Mouse (Mus musculus): ENCODE results near the gene Hist2h4. TPM values are rescaled to one million over a fixed set of nuclear protein-coding genes. Genes with fewer than 3 reads are reported as not detected.

Hist2h4 gene
- polyA plus RNA-seq (2012; ENCODE audit: insufficient read depth, insufficient read length, low replicate concordance, missing spikeins), result not detected in 2 replicates

- H3K4me3 ChIP-seq (ENCODE audit: insufficient read depth, low read depth, low read length), result peak within 1 kb of the TSS; percentile 86
- under 1% methylated on average over 40 of the region's 40 CpGs for WGBS
- no peak for TF ChIP-seq CTCF (IDR thresholded peaks at IDR 0.05; ENCODE audit: insufficient read depth, low read depth, low read length)
- peak; percentile 96 for TF ChIP-seq POLR2A (IDR thresholded peaks at IDR 0.05; ENCODE audit: insufficient read depth, low read depth, low read length)
- peaks cover 7% of the 10 kb centered on the region for H3K4me1 ChIP-seq (ENCODE audit: control insufficient read depth, insufficient read depth, low read length)
- H3K27ac ChIP-seq (ENCODE audit: insufficient read depth, low read depth, low read length), result peak within 1 kb of the TSS; percentile 97
These were observed at the start of gene Hist2h4 for GRCm38 (mm10) chr3:96262979-96263550. TSS of gene Hist2h4 (minus strand) at chr3:96263311.

GRCm38 (mm10) chr3:96312341-96313098 is 49.4 kb upstream of the Hist2h4 start:
- TF ChIP-seq POLR2A (IDR thresholded peaks at IDR 0.05; ENCODE audit: insufficient read depth, low read depth, low read length) (no peak), CTCF (IDR thresholded peaks at IDR 0.05; ENCODE audit: insufficient read depth, low read depth, low read length) (no peak)
- WGBS, result 60% methylated on average over 8 of the region's 8 CpGs

GRCm38 (mm10) chr3:96309441-96309840 is 46.3 kb upstream of the Hist2h4 start:
- 72% methylated on average over 3 of the region's 3 CpGs for WGBS
- TF ChIP-seq POLR2A (IDR thresholded peaks at IDR 0.05; ENCODE audit: insufficient read depth, low read depth, low read length) (no peak), CTCF (IDR thresholded peaks at IDR 0.05; ENCODE audit: insufficient read depth, low read depth, low read length) (no peak)
- no peak overlapping the region for H3K27ac ChIP-seq (ENCODE audit: insufficient read depth, low read depth, low read length)
- no peaks in the 10 kb centered on the region for H3K4me1 ChIP-seq (ENCODE audit: control insufficient read depth, insufficient read depth, low read length)
- no peak overlapping the region for H3K4me3 ChIP-seq (ENCODE audit: insufficient read depth, low read depth, low read length)

More at GRCm38 (mm10) chr3:96312341-96313098, 49.4 kb upstream of the Hist2h4 start:
- H3K27ac ChIP-seq (ENCODE audit: insufficient read depth, low read depth, low read length), result no peak overlapping the region
- H3K4me1 ChIP-seq (ENCODE audit: control insufficient read depth, insufficient read depth, low read length), result no peaks in the 10 kb centered on the region
- no peak overlapping the region for H3K4me3 ChIP-seq (ENCODE audit: insufficient read depth, low read depth, low read length)

GRCm38 (mm10) chr3:96306506-96306905 is 43.4 kb upstream of the Hist2h4 start:
- Histone ChIP-seq H3K4me3 (ENCODE audit: insufficient read depth, low read depth, low read length) (no peak overlapping the region), H3K27ac (ENCODE audit: insufficient read depth, low read depth, low read length) (no peak overlapping the region), H3K4me1 (ENCODE audit: control insufficient read depth, insufficient read depth, low read length) (no peaks in the 10 kb centered on the region)
- TF ChIP-seq CTCF (IDR thresholded peaks at IDR 0.05; ENCODE audit: insufficient read depth, low read depth, low read length) (no peak), POLR2A (IDR thresholded peaks at IDR 0.05; ENCODE audit: insufficient read depth, low read depth, low read length) (no peak)
- WGBS, result 83% methylated on average over 9 of the region's 9 CpGs

GRCm38 (mm10) chr3:96302076-96302475 is 39.0 kb upstream of the Hist2h4 start:
- H3K4me1 ChIP-seq (ENCODE audit: control insufficient read depth, insufficient read depth, low read length), result no peaks in the 10 kb centered on the region
- TF ChIP-seq CTCF (IDR thresholded peaks at IDR 0.05; ENCODE audit: insufficient read depth, low read depth, low read length) (no peak), POLR2A (IDR thresholded peaks at IDR 0.05; ENCODE audit: insufficient read depth, low read depth, low read length) (no peak)
- H3K4me3 ChIP-seq (ENCODE audit: insufficient read depth, low read depth, low read length), result no peak overlapping the region
- WGBS, result 89% methylated on average over 5 of the region's 5 CpGs
- H3K27ac ChIP-seq (ENCODE audit: insufficient read depth, low read depth, low read length), result no peak overlapping the region

- 75% methylated on average over 26 of the region's 26 CpGs for WGBS
- Histone ChIP-seq H3K4me3 (ENCODE audit: insufficient read depth, low read depth, low read length) (no peak overlapping the region), H3K27ac (ENCODE audit: insufficient read depth, low read depth, low read length) (no peak overlapping the region), H3K4me1 (ENCODE audit: control insufficient read depth, insufficient read depth, low read length) (no peaks in the 10 kb centered on the region)
- no peak for TF ChIP-seq POLR2A (IDR thresholded peaks at IDR 0.05; ENCODE audit: insufficient read depth, low read depth, low read length)
- TF ChIP-seq CTCF (IDR thresholded peaks at IDR 0.05; ENCODE audit: insufficient read depth, low read depth, low read length), result no peak
These were observed 37.8 kb upstream of the Hist2h4 start for GRCm38 (mm10) chr3:96300706-96301529.

- 97% methylated on average over 2 of the region's 2 CpGs for WGBS
- H3K4me1 ChIP-seq (ENCODE audit: control insufficient read depth, insufficient read depth, low read length), result no peaks in the 10 kb centered on the region
- H3K4me3 ChIP-seq (ENCODE audit: insufficient read depth, low read depth, low read length), result no peak overlapping the region
- TF ChIP-seq CTCF (IDR thresholded peaks at IDR 0.05; ENCODE audit: insufficient read depth, low read depth, low read length) (no peak), POLR2A (IDR thresholded peaks at IDR 0.05; ENCODE audit: insufficient read depth, low read depth, low read length) (no peak)
- H3K27ac ChIP-seq (ENCODE audit: insufficient read depth, low read depth, low read length), result no peak overlapping the region
These were observed 36.5 kb upstream of the Hist2h4 start for GRCm38 (mm10) chr3:96299562-96299961.

GRCm38 (mm10) chr3:96298360-96298759 is 35.2 kb upstream of the Hist2h4 start:
- 81% methylated on average over 4 of the region's 4 CpGs for WGBS

More at GRCm38 (mm10) chr3:96298360-96298759, 35.2 kb upstream of the Hist2h4 start:
- Histone ChIP-seq H3K27ac (ENCODE audit: insufficient read depth, low read depth, low read length) (no peak overlapping the region), H3K4me3 (ENCODE audit: insufficient read depth, low read depth, low read length) (no peak overlapping the region), H3K4me1 (ENCODE audit: control insufficient read depth, insufficient read depth, low read length) (no peaks in the 10 kb centered on the region)
- TF ChIP-seq POLR2A (IDR thresholded peaks at IDR 0.05; ENCODE audit: insufficient read depth, low read depth, low read length), result no peak
- no peak for TF ChIP-seq CTCF (IDR thresholded peaks at IDR 0.05; ENCODE audit: insufficient read depth, low read depth, low read length)

Measured in olfactory bulb, adult 2 months (tissue).